Mouse (Mus musculus) neural tube, embryonic 11.5 days (tissue): ENCODE results near the gene Grid2. TPM values are rescaled to one million over a fixed set of nuclear protein-coding genes. Genes with fewer than 3 reads are reported as not detected.

Experiments used
- ATAC-seq: fragments of 200-750 bp; cut with Nextera tagmentation; 2 replicates; pipeline ENCODE4 v1.8.0; 2017; ENCODE audit warnings: moderate number of reproducible peaks, mild to moderate bottlenecking, moderate TSS enrichment, moderate library complexity; ENCODE audit not compliant: insufficient read depth, low FRiP score, low TSS enrichment
- DNase-seq: peaks from one replicate; pipeline ENCODE4 v3.0.0-alpha.2; 2015; ENCODE audit warnings: low spot score
- H3K27ac ChIP-seq: fragments of 300-500 bp; sonication (generic); 2 replicates; pipeline ENCODE4 v1.5.1; 2014; ENCODE audit warnings: low read depth, mild to moderate bottlenecking, low read length
- H3K27me3 ChIP-seq: fragments of 300-500 bp; sonication (generic); 2 replicates; pipeline ENCODE4 v1.6.1; 2014; ENCODE audit warnings: mild to moderate bottlenecking, low read length, mixed read lengths; ENCODE audit not compliant: control insufficient read depth, insufficient read depth
- H3K36me3 ChIP-seq: fragments of 300-500 bp; sonication (generic); 2 replicates; pipeline ENCODE4 v1.6.1; 2014; ENCODE audit warnings: mild to moderate bottlenecking, low read length, moderate library complexity, mixed read lengths; ENCODE audit not compliant: control insufficient read depth, insufficient read depth
- H3K4me1 ChIP-seq: fragments of 300-500 bp; sonication (generic); 2 replicates; pipeline ENCODE4 v1.6.1; 2014; ENCODE audit warnings: low read length, mixed read lengths; ENCODE audit not compliant: control insufficient read depth, insufficient read depth
- H3K4me2 ChIP-seq: fragments of 300-500 bp; sonication (generic); 2 replicates; pipeline ENCODE4 v1.6.1; 2014; ENCODE audit warnings: low read depth, mild to moderate bottlenecking, moderate library complexity
- H3K4me3 ChIP-seq: fragments of 300-500 bp; sonication (generic); 2 replicates; pipeline ENCODE4 v1.5.1; 2014; ENCODE audit warnings: low read depth, low read length
- H3K9ac ChIP-seq: fragments of 300-500 bp; sonication (generic); 2 replicates; pipeline ENCODE4 v1.6.1; 2014; ENCODE audit warnings: mild to moderate bottlenecking, low read length
- H3K9me3 ChIP-seq: fragments of 300-500 bp; sonication (generic); 2 replicates; pipeline ENCODE4 v1.6.1; 2016; ENCODE audit warnings: low read length; ENCODE audit not compliant: control insufficient read depth
- WGBS: fragments of 180-500 bp; shearing (Covaris S2); extraction: QIAGEN DNeasy Blood & Tissue Kit; methylation state at CpG from one replicate; pipeline ENCODE4 v1.1.7; 2014; 5-methylcytosine and 5-hydroxymethylcytosine counted together
- polyA plus RNA-seq: library from polyadenylated mRNA; unstranded; fragments of >200 nt; fragmentation: Nextera tagmentation; extraction: Ambion mirVana; gene quantifications from 2 replicates; pipeline ENCODE4 v1.2.1, GENCODE M21; 2014

Grid2 gene
- polyA plus RNA-seq, 1 experiment from 2014 or later = 3.3 TPM

- H3K4me1 ChIP-seq = no peaks in the 10 kb centered on the region
- no peaks in the 10 kb centered on the region for H3K27me3 ChIP-seq
- WGBS = 74% methylated on average over 3 of the region's 3 CpGs
- H3K27ac ChIP-seq = no peak overlapping the region
- H3K36me3 ChIP-seq = no peaks in the 10 kb centered on the region
- no peak overlapping the region for H3K9ac ChIP-seq
- no peak; the same call in 1 of the 2 replicates for ATAC-seq
- no peak overlapping the region for H3K4me2 ChIP-seq
- no peaks in the 10 kb centered on the region for H3K9me3 ChIP-seq
- DNase-seq = no peak
- H3K4me3 ChIP-seq = no peak overlapping the region
Measured at GRCm38 (mm10) chr6:64327876-64328275, 1072.2 kb downstream of the Grid2 start.

GRCm38 (mm10) chr6:64398413-64399098 lies 1142.9 kb downstream of the Grid2 start:
- DNase-seq = no peak
- Histone ChIP-seq H3K9ac (no peak overlapping the region), H3K36me3 (no peaks in the 10 kb centered on the region), H3K4me3 (no peak overlapping the region), H3K27me3 (no peaks in the 10 kb centered on the region), H3K27ac (no peak overlapping the region), H3K4me1 (no peaks in the 10 kb centered on the region), H3K9me3 (no peaks in the 10 kb centered on the region), H3K4me2 (no peak overlapping the region)
- no peak for ATAC-seq
- 90% methylated on average over 4 of the region's 4 CpGs for WGBS

DNA sequence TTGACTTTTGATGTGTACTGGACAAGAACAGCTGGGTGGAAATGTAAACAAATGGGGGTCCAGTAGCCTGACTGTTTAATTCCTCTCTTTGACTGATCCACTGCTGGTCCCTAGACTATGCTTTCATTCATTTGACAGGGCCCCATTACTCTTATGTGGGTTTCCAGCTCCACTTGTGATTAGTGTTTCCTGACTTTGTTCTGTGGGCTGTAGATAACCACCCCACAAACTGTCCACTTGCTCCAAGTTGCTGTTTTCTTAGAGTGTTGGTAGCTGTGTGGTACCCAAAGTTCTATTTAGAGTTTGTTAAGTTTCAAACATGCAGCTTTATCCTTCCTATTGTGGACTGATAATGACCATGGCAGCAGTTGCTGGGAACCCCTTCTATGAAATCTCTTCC lies 1172.0 kb downstream of the Grid2 start:
- Histone ChIP-seq H3K9ac (no peak overlapping the region), H3K4me2 (no peak overlapping the region), H3K27ac (no peak overlapping the region), H3K27me3 (no peaks in the 10 kb centered on the region), H3K4me1 (no peaks in the 10 kb centered on the region), H3K4me3 (no peak overlapping the region), H3K36me3 (no peaks in the 10 kb centered on the region), H3K9me3 (no peaks in the 10 kb centered on the region)
- ATAC-seq (no peak), DNase-seq (no peak)

GRCm38 (mm10) chr6:64428898-64429297 lies 1173.2 kb downstream of the Grid2 start:
- H3K9me3 ChIP-seq = no peaks in the 10 kb centered on the region
- H3K4me3 ChIP-seq = no peak overlapping the region
- H3K27me3 ChIP-seq = no peaks in the 10 kb centered on the region
- DNase-seq (no peak), ATAC-seq (no peak)
- H3K36me3 ChIP-seq = no peaks in the 10 kb centered on the region
- 41% methylated on average over 1 of the region's 1 CpGs for whole genome bisulfite sequencing
- no peak overlapping the region for H3K9ac ChIP-seq
- H3K4me1 ChIP-seq = no peaks in the 10 kb centered on the region
- no peak overlapping the region for H3K27ac ChIP-seq
- no peak overlapping the region for H3K4me2 ChIP-seq

- Histone ChIP-seq H3K36me3 (no peaks in the 10 kb centered on the region), H3K27ac (no peak overlapping the region), H3K4me1 (no peaks in the 10 kb centered on the region), H3K4me3 (no peak overlapping the region), H3K9ac (no peak overlapping the region), H3K4me2 (no peak overlapping the region), H3K27me3 (no peaks in the 10 kb centered on the region), H3K9me3 (no peaks in the 10 kb centered on the region)
- WGBS = 81% methylated on average over 5 of the region's 5 CpGs
- DNase-seq = no peak
- no peak for ATAC-seq
Measured at GRCm38 (mm10) chr6:64448127-64448526, 1192.5 kb downstream of the Grid2 start.

DNA sequence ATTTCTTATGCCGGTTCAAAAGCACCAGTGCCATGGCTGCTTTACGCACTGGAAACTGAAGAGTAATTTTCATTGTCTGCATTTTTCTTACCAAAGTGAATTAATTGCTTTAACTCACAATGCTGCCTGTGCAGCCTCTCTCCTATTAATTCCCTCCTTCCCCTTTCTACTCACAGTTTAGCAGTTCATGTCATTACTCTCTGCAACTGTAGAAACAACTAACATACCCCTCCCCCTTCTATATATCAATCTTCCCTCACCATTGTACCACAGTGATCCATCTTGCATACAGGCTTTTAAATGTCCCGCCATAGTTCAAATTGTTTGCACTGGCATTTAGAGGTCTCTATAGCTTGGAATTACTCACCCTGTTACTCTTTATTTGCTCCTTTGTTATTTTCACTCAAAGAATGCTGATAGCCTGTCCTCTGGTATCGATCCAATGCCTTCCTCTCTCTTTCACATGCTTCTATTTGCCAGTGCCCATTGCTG lies 1193.2 kb downstream of the Grid2 start:
- Histone ChIP-seq H3K27ac (no peak overlapping the region), H3K9ac (no peak overlapping the region), H3K4me1 (no peaks in the 10 kb centered on the region), H3K36me3 (no peaks in the 10 kb centered on the region), H3K4me2 (no peak overlapping the region), H3K4me3 (no peak overlapping the region), H3K27me3 (no peaks in the 10 kb centered on the region), H3K9me3 (no peaks in the 10 kb centered on the region)
- ATAC-seq (peak; percentile 67), DNase-seq (no peak)
- 43% methylated on average over 4 of the region's 4 CpGs for WGBS

GRCm38 (mm10) chr6:64450770-64451169 lies 1195.1 kb downstream of the Grid2 start:
- Histone ChIP-seq H3K36me3 (no peaks in the 10 kb centered on the region), H3K9me3 (no peaks in the 10 kb centered on the region), H3K4me1 (no peaks in the 10 kb centered on the region), H3K27ac (no peak overlapping the region), H3K27me3 (no peaks in the 10 kb centered on the region), H3K4me2 (no peak overlapping the region), H3K9ac (no peak overlapping the region), H3K4me3 (no peak overlapping the region)
- DNase-seq = no peak
- no peak for ATAC-seq
- WGBS = 94% methylated on average over 3 of the region's 3 CpGs

GRCm38 (mm10) chr6:64479884-64480283 lies 1224.2 kb downstream of the Grid2 start:
- DNase-seq (no peak), ATAC-seq (no peak)
- no peaks in the 10 kb centered on the region for H3K4me1 ChIP-seq
- H3K9ac ChIP-seq = no peak overlapping the region
- H3K9me3 ChIP-seq = no peaks in the 10 kb centered on the region
- no peak overlapping the region for H3K4me3 ChIP-seq
- H3K36me3 ChIP-seq = no peaks in the 10 kb centered on the region
- 85% methylated on average over 3 of the region's 3 CpGs for WGBS
- H3K27me3 ChIP-seq = no peaks in the 10 kb centered on the region
- H3K4me2 ChIP-seq = no peak overlapping the region
- H3K27ac ChIP-seq = no peak overlapping the region

GRCm38 (mm10) chr6:64480592-64480991 lies 1224.9 kb downstream of the Grid2 start:
- H3K9me3 ChIP-seq = no peaks in the 10 kb centered on the region
- no peak overlapping the region for H3K4me3 ChIP-seq
- H3K36me3 ChIP-seq = no peaks in the 10 kb centered on the region
- H3K27ac ChIP-seq = no peak overlapping the region
- ATAC-seq (no peak), DNase-seq (no peak)
- no peak overlapping the region for H3K9ac ChIP-seq
- H3K27me3 ChIP-seq = no peaks in the 10 kb centered on the region
- WGBS = 79% methylated on average over 2 of the region's 2 CpGs
- H3K4me1 ChIP-seq = no peaks in the 10 kb centered on the region
- H3K4me2 ChIP-seq = no peak overlapping the region
